Mouse (Mus musculus): ENCODE data around the gene Vsig2.

DNA sequence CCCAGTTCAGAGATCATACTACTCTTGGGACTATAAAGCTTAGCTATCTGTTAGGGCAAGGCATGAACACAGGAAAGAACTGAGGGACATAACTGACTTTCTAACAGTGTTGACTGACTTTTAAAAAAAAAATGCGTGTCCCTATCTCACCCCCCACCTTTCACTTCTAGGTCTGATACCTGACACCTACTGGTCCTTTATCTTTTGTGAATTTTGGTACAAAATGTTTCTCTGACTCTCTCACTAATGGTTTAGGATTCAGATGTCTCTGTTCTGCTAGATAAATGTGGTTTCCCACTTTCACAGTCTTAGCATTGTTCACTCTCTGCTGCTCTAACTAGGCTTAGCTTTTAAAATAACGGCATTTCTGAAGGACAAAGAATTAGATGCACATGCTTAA is 53.0 kb downstream of the Vsig2 start:
- TF ChIP-seq POLR2A (IDR thresholded peaks at IDR 0.05; ENCODE audit: borderline replicate concordance, insufficient read depth, low read length) = no peak
- TF ChIP-seq CTCF (IDR thresholded peaks at IDR 0.05; ENCODE audit: borderline replicate concordance, insufficient read depth, low read depth, low read length) = no peak
